Mouse (Mus musculus) adrenal gland, postnatal 36 days (tissue): Measurements from ENCODE around the gene Btd. TPM values are rescaled to one million over a fixed set of nuclear protein-coding genes. Genes with fewer than 3 reads are reported as not detected.

Experiments
- DNase-seq, 2 experiments: peaks; one replicate each; pipeline ENCODE4 v3.0.0; 2021; ENCODE audit warnings: mixed read lengths in 1 of 2
- total RNA-seq, 2 experiments: library from RNA; stranded (reverse); gene quantifications; 2 replicates each; pipeline ENCODE4 v1.2.3; 2021

The Btd gene
- total RNA-seq, 2 experiments from 2014 or later = 48.3 to 73.1 TPM

DNA sequence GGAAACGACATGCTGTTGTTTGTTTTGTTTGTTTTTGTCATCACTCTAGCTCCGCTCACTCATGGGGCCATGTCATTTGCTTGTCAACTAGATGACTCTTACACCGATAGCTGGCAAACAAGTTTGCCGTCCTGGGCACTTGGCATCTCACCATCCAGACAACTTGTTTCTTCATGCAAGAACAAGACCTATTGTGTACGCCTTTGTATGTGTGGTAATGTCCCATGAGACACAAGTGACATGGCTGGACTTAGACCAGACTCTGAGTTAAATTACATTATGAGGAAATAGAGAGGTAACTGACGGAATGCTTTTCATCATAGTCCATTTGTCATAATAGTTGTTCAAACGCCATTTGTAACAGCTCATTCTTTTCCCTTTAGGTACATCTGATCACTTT, 5.1 kb downstream of the Btd start:
- no peak for DNase-seq

DNA sequence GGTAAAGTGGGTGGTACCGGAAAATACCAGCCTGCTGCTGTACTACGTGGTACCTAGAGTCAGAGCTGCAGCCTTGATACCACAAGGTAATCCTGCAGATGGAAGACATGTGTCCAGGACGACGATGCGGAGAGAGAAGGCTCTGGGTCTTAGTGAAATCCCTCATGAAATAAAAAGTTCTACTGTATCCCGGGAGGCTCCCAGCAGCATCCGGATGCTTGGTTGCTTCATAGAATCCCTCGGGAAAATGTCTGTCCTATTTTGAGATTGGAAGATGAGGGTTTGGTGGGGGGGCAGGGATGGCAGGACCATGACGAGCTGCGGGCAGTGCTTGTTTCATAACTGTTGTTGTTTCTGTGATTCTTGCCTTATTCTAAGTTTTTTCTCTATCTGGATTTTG, 7.2 kb downstream of the Btd start:
- DNase-seq = no peak

GRCm38 (mm10) chr14:31650347-31650746, 9.5 kb downstream of the Btd start:
- no peak for DNase-seq

GRCm38 (mm10) chr14:31651206-31651605, 10.4 kb downstream of the Btd start:
- no peak for DNase-seq

- no peak for DNase-seq
These were observed 11.3 kb downstream of the Btd start for GRCm38 (mm10) chr14:31652106-31652505.

DNA sequence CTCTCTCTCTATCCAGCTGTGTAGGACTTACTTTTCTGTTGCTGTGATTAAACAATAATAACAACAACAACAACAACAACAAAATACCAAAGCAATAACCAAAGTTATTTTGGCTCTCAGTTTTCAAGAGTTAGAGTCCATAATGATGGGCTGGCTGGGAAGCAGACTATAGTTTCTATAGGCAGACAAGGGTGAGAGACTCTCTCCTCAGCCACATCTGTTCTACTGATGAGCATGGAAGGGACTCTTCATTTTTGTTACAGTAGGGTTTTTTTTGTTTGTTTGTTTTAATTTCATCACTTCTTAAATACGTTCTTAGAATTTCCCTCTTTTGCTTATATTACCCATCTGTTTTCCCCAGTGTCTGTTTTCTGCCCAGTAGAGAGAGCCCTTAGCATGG, 11.8 kb downstream of the Btd start:
- DNase-seq = no peak

DNA sequence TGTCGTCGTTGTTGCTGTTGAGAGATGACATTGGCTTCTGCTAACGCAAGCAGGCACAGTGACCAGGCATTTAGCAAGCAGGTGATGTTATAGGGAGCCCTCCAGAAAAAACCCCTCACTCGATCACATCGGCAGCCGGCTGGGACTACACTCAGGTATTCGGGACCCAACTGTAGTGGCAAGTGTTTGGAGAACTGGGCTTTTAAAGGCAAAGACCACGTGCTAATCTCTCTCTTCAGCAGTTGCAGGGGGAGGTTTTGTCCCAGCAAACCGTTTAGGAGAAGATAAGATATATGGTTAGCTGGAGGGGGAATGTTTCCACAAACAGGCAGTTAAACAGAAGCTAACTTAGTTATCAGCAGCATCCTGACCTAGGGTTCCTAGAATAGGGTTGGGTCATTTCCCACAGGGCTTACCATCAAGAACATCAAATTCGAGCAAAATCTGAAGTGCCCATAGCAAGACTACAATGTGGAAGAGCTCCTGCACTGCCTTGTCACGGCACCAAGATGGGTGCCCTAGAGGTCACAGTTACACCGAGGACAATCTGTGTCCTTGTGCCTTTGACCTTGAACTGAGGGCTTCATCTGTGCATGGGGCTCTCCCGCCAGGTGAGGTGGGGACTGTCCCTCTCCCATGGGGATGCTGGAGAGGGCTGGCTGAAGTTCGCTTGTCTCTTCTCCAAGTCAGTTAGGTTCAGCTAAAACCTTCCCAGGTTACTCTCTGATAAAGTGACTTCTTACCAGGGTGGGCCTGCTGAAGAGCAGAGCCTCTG, 12.5 kb downstream of the Btd start:
- no peak for DNase-seq

GRCm38 (mm10) chr14:31654816-31655215, 14.0 kb downstream of the Btd start:
- no peak for DNase-seq

DNA sequence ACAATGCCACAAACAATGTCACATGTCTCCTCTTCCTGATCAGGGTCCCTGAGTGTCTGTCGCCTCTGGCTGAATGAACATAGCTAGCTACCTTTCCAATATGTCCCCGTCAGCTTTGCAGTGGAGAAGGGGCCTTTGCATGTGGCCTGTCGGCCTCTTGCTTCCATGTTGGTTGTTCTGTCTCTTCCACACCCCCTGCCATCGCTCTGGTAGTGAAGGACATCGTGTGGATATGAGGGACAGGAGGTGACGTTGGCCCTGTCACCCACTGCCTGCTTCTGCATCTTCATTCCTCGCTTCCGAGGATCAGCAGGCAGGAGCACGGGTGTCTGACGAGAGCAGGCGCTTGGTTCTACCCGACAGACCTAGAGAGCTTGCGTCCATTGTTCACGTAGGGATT, 14.6 kb downstream of the Btd start:
- DNase-seq = no peak

DNA sequence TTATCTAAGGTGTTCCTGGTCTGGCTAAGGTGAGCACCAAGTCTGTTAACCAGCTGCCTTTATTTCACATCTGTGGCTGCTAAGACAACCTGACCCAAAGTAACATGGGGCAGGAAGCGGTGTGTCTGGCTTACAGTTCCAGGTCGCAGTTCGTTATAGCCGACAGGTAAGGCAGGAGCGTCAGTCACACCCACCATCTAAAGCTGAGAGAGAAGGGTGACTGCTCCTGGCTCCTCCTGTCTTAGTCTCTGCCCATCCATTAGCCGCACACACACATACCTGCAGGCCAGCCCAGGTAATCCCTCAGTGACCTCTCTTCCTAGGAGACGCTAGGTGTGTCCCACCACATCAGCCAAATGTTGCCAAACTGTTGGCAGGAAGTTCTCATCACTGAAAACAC, 15.6 kb downstream of the Btd start:
- DNase-seq = no peak

DNA sequence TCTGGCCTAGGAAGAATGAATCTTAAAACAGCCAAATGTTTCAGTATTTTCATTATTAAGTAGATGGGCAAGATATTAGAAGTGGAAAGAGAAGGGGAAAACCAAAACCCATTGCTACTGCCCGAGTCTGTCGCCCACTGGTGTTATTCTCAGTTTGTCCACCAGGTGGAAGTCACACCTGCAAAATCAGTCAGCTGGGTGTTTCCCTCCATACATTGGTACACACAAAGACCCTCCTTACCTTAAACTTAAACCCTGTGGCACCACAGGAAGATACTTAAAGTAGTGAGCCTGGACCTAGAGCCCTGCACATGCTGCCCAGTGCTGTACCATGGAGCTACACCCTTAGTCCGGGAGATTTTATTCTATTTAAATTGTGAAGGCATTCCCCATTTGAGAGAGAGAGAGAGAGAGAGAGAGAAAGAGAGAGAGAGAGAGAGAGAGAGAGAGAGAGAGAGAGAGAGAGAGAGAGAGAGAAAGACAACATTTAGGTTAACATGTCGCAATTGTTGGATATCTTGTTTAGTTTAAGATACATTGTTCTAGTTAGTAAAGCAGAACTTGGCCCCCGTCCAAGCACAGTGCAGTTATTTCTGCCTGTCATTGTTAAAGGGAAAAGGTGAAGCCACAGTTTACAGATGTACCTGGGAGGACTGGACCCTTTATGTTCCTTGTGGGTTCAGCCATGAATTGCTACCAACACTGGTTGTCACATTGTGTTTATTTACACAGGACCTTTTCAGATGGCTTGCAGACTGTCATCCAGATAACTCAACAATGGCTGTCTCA, 16.2 kb downstream of the Btd start:
- peak; percentile 62 to 71 for DNase-seq

- DNase-seq = no peak
These were observed 17.4 kb downstream of the Btd start for GRCm38 (mm10) chr14:31658126-31658680.

DNA sequence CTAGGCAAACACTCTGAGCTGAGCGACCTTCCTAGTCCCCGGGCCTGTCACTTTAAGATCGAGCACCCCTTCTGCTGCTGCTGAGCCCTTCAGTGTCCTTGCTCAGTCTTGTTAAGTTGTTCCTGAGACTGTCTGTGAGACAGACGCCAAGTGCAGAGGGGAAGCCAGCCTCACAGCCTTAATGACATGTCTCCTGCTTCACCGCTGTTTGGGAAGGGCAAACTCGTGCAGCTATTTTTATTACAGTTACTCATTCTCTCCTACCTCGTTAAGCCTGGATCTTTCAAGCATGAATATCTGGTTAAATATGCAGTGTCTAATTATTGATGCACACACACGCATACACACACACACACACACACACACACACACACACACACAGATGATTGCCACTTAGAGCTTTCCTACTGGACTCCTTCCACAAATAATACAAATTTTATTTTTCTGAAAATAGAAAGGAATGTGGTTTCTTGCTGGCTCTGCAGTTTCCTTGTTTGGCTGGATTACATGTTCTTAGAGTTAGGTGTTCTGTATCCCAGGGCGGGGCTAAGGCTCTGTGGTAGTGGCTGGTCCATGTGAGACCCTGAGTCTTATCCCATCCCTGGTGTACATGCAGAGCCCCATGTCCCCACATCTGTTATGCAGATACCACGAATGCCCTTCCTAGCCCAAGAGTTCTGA, 18.8 kb downstream of the Btd start:
- DNase-seq = peak; percentile 63 to 66

DNA sequence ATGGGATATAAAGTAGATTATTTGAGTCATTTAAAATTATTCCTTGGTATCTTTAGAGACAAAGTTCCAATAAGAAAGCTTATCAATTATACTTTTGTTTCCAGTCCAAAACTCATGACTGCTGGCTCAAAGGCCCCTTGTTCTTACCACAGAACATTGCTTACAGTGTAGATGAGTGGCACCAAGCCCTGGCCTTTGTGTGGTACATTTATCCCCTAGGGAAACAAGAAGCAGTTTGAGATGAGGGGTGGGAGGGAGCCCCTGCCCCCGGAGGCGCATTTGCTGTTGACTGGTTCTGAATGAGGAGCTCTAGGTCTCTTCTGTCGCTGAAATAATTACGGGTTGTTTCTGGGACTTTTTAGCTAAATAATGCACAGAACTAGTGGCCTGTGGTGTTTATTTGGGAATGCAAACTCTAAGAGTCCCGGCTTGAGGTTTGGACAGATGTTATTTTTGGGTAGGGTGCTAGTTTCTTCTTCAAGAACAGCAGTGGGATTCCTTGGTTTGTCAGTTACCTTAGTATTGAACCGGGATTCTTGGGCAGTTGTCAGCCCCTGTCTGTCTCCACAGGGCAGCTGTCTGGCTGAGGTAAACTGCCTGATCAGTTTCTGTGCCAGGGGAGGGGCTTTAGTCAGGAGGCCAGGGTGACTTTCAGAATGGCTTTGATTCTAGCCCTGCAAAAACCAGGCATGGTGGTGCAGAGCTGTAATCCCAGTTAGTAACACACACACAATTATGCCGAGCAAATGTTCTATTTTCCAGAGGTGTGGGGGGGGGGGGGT, 19.7 kb downstream of the Btd start:
- no peak for DNase-seq

- peak; percentile 89 to 91 for DNase-seq
These were observed 21.1 kb downstream of the Btd start for GRCm38 (mm10) chr14:31661671-31662554.

GRCm38 (mm10) chr14:31662555-31663211, 21.9 kb downstream of the Btd start:
- peak; percentile 53 to 69 for DNase-seq

DNA sequence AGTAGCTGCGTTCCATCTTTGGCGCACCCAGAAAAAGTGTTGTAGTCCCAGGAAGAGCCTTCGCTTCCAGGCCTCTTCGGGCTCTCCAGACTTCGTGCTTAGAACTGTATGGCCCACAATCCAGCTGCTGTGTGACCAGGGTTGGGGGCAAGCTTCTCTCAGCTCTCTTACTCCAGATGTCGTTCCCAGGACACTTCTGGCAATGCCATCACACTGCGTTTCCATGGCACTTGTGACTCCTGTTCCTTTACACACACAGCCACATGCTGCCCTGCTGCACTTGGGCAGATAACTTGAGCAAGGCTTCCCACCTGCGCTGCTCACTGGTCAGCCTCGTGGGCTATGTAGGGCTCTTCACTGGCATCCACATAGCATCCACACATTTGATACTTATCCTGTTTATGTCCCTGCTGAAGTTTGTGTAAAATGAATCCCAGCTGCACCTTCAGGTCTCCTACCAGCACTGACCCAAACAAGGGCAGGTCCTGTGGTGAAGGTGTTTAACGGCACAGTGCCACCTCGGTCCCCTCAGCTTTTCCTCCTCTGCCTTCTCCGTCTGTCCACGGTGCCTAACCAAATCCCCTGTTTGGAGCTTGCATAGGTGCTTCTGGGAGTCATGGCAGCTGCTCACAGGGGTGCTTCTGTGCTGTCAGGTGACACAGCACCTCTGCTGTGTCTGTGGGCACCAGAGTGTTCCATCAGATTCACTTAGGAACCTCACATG, 22.7 kb downstream of the Btd start:
- DNase-seq = no peak

DNA sequence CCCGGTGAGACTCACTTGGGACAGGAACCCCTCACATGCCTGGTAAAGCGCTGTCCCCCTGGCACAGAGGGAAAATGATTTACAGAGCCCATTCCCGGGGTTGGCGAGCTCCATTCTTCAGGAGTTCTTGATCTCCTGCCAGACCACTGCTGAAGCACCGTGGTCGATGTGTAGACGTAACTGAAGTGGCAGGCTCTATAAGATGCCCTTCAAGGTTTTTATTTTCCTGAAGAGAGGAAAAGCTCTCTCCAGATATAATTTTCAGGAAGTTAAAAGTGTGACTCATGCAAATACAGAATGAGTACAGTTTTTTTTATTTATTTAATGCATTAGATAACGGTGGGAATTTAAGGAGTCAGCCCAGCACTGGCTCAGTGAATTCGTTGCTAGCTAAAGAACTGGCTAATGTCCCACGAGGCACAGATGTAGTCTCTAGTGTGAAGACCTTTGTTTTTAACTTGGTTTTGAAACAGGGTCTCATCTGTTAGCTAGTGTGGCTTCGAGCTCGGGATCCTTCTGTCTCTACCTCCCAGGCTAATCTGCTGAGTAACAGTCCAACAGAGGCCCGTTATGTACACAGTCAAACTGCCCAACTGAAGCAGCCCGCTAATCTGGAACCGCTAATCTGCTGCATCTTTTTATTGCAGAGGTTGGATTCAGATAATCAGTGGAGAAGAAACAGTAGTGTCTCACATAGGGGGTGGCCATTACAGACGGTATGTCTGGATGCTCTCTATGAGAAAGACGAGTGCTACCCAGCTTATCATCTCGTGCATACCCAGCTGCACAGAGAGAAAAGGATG, 23.5 kb downstream of the Btd start:
- no peak for DNase-seq
